Mouse (Mus musculus): ENCODE data around the gene Prpf3. TPM values are rescaled to one million over a fixed set of nuclear protein-coding genes. Genes with fewer than 3 reads are reported as not detected.

Prpf3 gene
- polyA plus RNA-seq, 1 experiment from 2014 or later: 47.4 TPM

GRCm38 (mm10) chr3:95794299-95794698 lies 61.4 kb downstream of the Prpf3 start:
- Histone ChIP-seq H3K36me3 (ENCODE audit: control insufficient read depth, insufficient read depth, low read length) (peaks cover 2% of the 10 kb centered on the region; the same call in 1 of the 2 replicates), H3K27me3 (replicated peaks; ENCODE audit: control insufficient read depth, insufficient read depth, low read length) (no peaks in the 10 kb centered on the region), H3K27ac (ENCODE audit: low read depth, low read length) (no peak overlapping the region), H3K4me1 (ENCODE audit: control insufficient read depth, insufficient read depth, low read length) (no peaks in the 10 kb centered on the region), H3K4me3 (ENCODE audit: low read depth, low read length) (no peak overlapping the region), H3K9ac (ENCODE audit: low read length) (no peak overlapping the region), H3K9me3 (replicated peaks; ENCODE audit: control insufficient read depth, low read length) (no peaks in the 10 kb centered on the region), H3K4me2 (ENCODE audit: low read length) (no peak overlapping the region)
- 85% methylated on average over 1 of the region's 1 CpGs for WGBS
- no peak for DNase-seq (ENCODE audit: low spot score)
- no peak for ATAC-seq

GRCm38 (mm10) chr3:95793662-95794061 lies 62.0 kb downstream of the Prpf3 start:
- H3K4me2 ChIP-seq (ENCODE audit: low read length): no peak overlapping the region
- H3K27me3 ChIP-seq (replicated peaks; ENCODE audit: control insufficient read depth, insufficient read depth, low read length): no peaks in the 10 kb centered on the region
- H3K4me1 ChIP-seq (ENCODE audit: control insufficient read depth, insufficient read depth, low read length): no peaks in the 10 kb centered on the region
- H3K9me3 ChIP-seq (replicated peaks; ENCODE audit: control insufficient read depth, low read length): no peaks in the 10 kb centered on the region
- H3K4me3 ChIP-seq (ENCODE audit: low read depth, low read length): no peak overlapping the region
- ATAC-seq (no peak), DNase-seq (ENCODE audit: low spot score) (no peak)
- no peak overlapping the region for H3K9ac ChIP-seq (ENCODE audit: low read length)
- no peak overlapping the region for H3K27ac ChIP-seq (ENCODE audit: low read depth, low read length)
- peaks cover 6% of the 10 kb centered on the region; the same call in 1 of the 2 replicates for H3K36me3 ChIP-seq (ENCODE audit: control insufficient read depth, insufficient read depth, low read length)
- 80% methylated on average over 2 of the region's 2 CpGs for WGBS

GRCm38 (mm10) chr3:95785501-95785900 lies 70.2 kb downstream of the Prpf3 start:
- no peak for ATAC-seq
- Histone ChIP-seq H3K9ac (ENCODE audit: low read length) (no peak overlapping the region), H3K4me3 (ENCODE audit: low read depth, low read length) (no peak overlapping the region), H3K27ac (ENCODE audit: low read depth, low read length) (no peak overlapping the region), H3K4me1 (ENCODE audit: control insufficient read depth, insufficient read depth, low read length) (no peaks in the 10 kb centered on the region), H3K36me3 (ENCODE audit: control insufficient read depth, insufficient read depth, low read length) (peaks cover 66% of the 10 kb centered on the region), H3K4me2 (ENCODE audit: low read length) (no peak overlapping the region), H3K27me3 (replicated peaks; ENCODE audit: control insufficient read depth, insufficient read depth, low read length) (no peaks in the 10 kb centered on the region), H3K9me3 (replicated peaks; ENCODE audit: control insufficient read depth, low read length) (no peaks in the 10 kb centered on the region)
- 91% methylated on average over 4 of the region's 4 CpGs for WGBS
- no peak for DNase-seq (ENCODE audit: low spot score)

Other genes with a start within 250 kb of the Prpf3 start
- gene Ensa, start 230.9 kb downstream of the Prpf3 start, polyA plus RNA-seq (2014; fragmentation: Nextera tagmentation; extraction: Ambion mirVana): 97.2 and 106 TPM in 2 replicates
- 50.3 and 50.8 TPM in 2 replicates for gene Mcl1, start 197.1 kb downstream of the Prpf3 start, polyA plus RNA-seq (2014; fragmentation: Nextera tagmentation; extraction: Ambion mirVana)
- 0.13 and 0.72 TPM in 2 replicates for gene Adamtsl4, start 168.0 kb downstream of the Prpf3 start, polyA plus RNA-seq (2014; fragmentation: Nextera tagmentation; extraction: Ambion mirVana)
- gene Ecm1, start 116.3 kb downstream of the Prpf3 start, polyA plus RNA-seq (2014; fragmentation: Nextera tagmentation; extraction: Ambion mirVana): 6.6 and 9.0 TPM in 2 replicates
- 46.6 and 50.7 TPM in 2 replicates for gene Tars2, start 95.7 kb downstream of the Prpf3 start, polyA plus RNA-seq (2014; fragmentation: Nextera tagmentation; extraction: Ambion mirVana)
- 14.3 and 18.4 TPM in 2 replicates for gene Rprd2, start 37.0 kb downstream of the Prpf3 start, polyA plus RNA-seq (2014; fragmentation: Nextera tagmentation; extraction: Ambion mirVana)
- gene Mrps21, start 15.6 kb upstream of the Prpf3 start, polyA plus RNA-seq (2014; fragmentation: Nextera tagmentation; extraction: Ambion mirVana): 280 and 333 TPM in 2 replicates
- gene Ciart, start 26.4 kb upstream of the Prpf3 start, polyA plus RNA-seq (2014; fragmentation: Nextera tagmentation; extraction: Ambion mirVana): 2.7 and 2.8 TPM in 2 replicates
- gene BC028528, start 36.1 kb upstream of the Prpf3 start, polyA plus RNA-seq (2014; fragmentation: Nextera tagmentation; extraction: Ambion mirVana): 13.1 and 15.4 TPM in 2 replicates
- 48.8 and 51.7 TPM in 2 replicates for gene Aph1a, start 38.1 kb upstream of the Prpf3 start, polyA plus RNA-seq (2014; fragmentation: Nextera tagmentation; extraction: Ambion mirVana)
- 15.5 and 19.9 TPM in 2 replicates for gene Car14, start 48.8 kb upstream of the Prpf3 start, polyA plus RNA-seq (2014; fragmentation: Nextera tagmentation; extraction: Ambion mirVana)
- 49.1 and 50.0 TPM in 2 replicates for gene Anp32e, start 73.4 kb upstream of the Prpf3 start, polyA plus RNA-seq (2014; fragmentation: Nextera tagmentation; extraction: Ambion mirVana)
- 67.4 and 75.6 TPM in 2 replicates for gene Plekho1, start 140.1 kb upstream of the Prpf3 start, polyA plus RNA-seq (2014; fragmentation: Nextera tagmentation; extraction: Ambion mirVana)
- 48.3 and 54.8 TPM in 2 replicates for gene Vps45, start 202.6 kb upstream of the Prpf3 start, polyA plus RNA-seq (2014; fragmentation: Nextera tagmentation; extraction: Ambion mirVana)
- gene Otud7b, start 248.6 kb upstream of the Prpf3 start, polyA plus RNA-seq (2014; fragmentation: Nextera tagmentation; extraction: Ambion mirVana): 4.0 and 4.4 TPM in 2 replicates

Data from forebrain, embryonic 14.5 days (tissue).